Mouse (Mus musculus): ENCODE results near the gene Sema3b.
A peak's percentile ranks its signal among the peaks of the same experiment; 100 is the strongest.
"Not testable (repeated sequence)": the region's sequence is repeated elsewhere in the genome, so short reads cannot be mapped to it uniquely, and the experiment has no call there.

Sema3b gene

DNA sequence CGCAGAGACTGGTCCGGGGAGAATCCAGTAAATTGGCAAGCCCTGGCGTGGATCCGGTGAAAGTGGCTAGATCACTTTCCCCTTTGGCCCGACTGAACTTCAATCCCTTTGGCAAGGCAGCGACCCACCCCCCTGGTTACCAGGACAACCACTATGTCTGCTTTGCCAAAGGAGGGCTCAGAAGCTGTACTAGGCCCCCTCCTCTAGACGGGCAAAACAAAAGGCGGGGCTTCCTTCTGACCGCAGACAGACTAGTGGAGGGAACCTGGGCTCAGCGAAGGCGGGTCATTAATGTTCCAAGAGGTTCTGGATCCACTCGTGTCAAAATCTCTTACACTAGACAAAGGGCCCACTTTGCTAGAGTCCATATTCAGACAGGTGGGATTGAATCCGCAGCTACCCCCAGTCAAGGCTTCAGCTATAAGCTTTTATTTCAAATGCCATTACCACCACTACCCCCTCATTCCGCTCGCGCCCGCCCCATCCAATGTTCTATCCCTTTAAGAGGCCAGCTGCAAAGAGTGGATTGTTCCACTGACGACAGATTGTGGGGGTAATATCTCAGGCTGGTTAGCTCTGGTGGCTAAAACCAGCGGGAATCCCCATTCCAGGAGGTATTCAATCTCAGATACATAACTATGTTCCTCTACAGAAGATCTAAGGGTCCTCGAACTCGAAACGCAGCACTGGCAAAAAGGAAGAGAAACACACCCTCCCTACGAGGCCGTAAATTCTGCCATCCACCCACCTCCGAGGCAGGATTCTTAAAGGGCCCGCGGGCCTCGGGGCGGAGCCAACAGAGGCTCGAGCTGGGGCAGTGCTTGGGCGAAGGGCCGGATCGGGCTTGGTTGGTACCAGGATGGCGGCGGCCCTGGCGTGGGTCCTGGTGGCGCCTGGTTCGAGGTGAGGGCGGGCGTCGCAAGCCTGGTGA lies 40.4 kb downstream of the Sema3b start:
- peak; percentile 87 for DNase-seq (ENCODE audit: low spot score)

DNA sequence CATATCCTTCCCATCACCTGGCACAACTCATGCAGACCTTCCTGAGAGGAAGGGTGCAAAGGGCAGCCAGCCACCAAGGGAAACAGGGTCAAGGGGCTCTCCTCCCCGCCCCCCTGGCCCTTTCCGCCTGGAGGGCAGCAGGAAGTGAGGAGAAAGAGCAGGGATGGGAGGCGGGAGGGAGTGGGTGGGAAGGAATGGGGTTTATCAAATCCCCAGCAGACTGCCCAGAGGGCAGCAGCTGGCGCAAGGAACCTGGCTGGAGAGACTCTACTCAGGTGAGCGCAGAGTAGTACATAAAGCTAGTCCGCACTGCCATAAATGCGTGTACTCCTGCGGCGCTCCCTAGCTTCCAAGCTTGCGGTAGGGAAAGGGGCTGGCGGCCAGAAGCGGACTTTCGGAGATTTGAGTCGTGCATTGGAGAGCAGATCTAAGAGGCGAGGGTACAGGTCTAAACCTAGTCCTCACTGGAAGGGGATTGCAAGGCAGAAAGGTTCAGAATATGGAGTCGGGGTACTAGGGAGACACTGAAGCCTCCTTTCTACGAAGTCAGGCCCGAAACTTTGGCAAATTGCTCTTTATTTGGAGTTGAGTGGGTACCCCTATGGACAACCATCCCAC lies 41.2 kb downstream of the Sema3b start, which contains the start of gene Hyal2:
Hyal2 (plus strand) TSS at position 244 of the 618 bp plus-strand sequence.
- no peak for DNase-seq (ENCODE audit: low spot score)

DNA sequence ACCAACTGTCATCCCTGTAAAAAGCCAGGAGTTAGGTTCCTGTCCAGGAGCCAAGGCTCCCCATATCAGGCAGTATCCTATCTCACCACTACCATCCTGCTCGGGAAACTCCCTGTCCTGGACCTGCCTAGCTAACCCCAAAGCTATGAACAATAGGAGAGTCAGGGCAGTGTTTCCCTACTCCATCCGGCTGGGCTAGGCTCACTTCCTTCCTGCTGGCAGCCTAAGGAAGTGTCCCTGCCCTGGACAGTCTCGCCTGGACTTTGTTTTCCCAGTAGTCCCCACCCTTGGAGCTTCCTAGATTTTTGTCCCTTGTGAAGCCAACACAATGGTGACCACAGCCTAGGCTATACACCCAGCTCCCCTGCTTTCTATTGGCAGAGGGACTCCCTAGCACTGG lies 42.2 kb downstream of the Sema3b start:
- no peak for DNase-seq (ENCODE audit: low spot score)

DNA sequence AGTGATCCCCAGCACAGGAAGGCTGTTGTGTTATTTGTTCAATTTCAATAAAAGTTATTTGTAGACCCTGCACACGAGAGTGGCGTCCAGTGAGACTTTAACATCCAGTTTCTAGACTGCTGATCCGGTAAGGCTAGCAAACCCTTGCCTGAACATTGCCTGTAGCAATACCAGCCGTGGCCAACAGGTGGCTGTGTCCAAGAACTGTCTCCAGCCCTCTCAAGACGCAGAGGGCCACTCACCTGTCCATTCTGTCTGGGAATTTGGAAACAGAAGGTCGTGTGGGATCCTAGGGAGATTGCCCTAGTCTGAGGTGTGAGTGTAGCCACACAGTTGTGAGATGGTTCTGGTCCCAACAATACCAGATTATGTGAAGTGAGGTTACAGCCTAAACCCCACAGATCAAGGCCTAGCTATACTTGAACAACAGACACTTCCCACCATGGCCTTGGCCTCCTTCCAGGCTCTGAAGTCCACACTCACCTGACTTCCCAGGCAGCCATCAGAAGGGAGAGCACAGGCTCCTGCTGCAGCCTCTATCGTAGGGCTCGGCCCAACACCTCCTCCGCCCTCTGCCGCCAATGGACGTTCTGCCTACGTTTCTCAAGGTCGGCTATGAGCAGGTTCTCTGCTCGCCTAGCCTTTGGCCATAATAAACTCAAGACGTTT lies 42.9 kb downstream of the Sema3b start:
- peak; percentile 76 for DNase-seq (ENCODE audit: low spot score)

DNA sequence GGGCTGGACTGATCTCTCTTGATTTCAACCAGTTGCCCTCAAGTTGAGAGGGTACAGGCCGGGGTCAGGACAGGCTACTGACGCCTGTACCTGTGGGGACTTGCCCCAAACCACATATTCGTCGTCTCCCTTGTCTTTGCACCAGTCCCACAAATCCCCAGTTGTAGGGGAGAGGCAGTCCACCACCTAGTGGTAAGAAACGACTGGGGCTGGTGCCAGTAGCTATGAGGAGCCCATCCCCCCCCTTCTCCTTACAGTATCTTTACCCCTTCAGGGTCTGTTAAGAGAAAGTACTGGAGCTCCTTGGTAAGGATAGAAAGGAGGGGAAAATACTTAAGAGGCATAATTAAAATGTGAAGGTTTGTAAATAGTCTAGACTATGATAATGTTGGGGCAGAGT lies 43.5 kb downstream of the Sema3b start:
- DNase-seq (ENCODE audit: low spot score): not testable (repeated sequence)

DNA sequence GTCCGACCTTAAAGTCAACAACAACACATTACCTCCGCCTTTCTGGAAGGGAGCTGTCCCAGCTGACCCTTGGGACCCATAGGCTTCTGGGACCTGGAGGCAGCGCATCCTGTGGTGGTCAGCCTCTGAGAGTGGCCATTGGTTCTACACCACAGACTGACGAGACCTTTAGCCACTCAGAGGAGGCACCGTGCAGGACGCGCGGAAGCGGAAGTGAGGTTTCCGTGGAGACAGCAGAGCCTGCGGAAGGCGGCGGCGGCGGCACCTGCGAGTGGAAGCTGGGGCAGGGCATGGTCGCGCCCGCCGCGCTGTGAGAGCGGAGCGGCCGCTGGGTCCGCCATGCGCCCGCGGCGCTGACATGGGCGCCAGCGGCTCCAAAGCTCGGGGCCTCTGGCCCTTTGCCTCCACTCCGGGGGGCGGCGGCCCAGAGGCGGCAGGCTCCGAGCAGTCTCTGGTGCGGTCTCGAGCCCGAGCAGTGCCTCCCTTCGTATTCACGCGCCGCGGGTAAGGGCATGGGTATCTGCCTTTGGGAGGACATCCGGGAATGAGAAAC lies 45.9 kb downstream of the Sema3b start, which contains the start of gene Tusc2:
Tusc2 (plus strand) TSS at position 227 of the 553 bp plus-strand sequence.
- peak; percentile 96 for DNase-seq (ENCODE audit: low spot score)

DNA sequence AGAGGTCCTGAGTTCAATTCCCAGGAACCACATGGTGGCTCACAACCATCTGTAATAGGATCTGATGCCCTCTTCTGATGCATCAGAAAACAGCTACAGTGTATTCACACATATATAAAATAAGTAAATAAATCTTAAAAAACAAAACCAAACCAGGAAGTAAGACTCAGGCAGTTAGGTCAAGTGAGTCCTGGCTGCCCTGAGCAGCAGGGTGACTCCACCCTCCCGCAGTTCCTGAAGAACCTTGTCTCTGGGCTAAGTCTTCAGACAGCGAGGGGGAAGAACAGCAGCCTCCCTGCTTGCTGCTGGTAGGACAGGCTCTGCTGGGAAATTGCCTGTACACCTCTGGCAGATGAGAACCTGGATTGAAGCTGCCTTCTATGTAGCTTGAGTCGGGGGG lies 52.7 kb downstream of the Sema3b start:
- no peak for DNase-seq (ENCODE audit: low spot score)

DNA sequence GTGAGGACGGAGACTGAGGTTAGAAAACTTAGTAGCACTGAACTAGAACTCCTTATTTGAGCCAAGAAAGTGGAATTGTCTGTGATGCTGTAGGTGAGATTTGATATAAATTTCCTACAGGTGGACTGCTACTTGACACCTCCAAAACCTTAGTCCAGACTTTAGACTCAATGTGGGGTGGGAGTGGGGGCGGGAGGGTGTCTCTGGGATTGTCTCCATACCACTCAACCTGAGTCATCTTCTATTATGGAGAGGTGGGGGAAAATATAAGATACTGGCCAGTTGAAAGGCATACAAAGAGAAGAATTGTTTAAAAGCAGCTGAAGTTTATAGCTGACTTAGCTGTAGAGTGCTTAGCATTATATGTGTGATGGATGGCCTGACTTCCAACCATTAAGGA lies 53.3 kb downstream of the Sema3b start:
- no peak for DNase-seq (ENCODE audit: low spot score)

DNA sequence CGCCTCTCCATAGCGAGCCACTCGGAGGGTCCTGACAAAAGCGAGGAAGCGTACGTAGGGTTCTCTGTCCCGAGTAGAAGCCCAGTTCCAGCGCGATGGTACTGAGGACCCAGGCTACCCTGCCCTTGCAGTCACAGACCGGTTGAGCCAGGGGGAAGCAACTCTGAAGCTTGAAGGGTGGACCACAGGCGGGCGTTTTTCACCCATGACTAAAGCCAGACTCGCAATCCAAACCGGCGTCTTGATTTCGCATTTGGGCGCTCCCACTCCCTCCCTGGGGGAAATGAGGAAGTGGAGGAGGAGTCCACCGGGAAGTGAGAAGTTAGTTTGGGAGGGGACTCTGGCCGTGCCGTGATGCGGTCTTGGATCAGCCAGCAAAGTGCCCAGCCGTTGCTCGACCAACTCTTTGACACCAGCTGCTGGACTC lies 54.0 kb downstream of the Sema3b start:
- no peak for DNase-seq (ENCODE audit: low spot score)

DNA sequence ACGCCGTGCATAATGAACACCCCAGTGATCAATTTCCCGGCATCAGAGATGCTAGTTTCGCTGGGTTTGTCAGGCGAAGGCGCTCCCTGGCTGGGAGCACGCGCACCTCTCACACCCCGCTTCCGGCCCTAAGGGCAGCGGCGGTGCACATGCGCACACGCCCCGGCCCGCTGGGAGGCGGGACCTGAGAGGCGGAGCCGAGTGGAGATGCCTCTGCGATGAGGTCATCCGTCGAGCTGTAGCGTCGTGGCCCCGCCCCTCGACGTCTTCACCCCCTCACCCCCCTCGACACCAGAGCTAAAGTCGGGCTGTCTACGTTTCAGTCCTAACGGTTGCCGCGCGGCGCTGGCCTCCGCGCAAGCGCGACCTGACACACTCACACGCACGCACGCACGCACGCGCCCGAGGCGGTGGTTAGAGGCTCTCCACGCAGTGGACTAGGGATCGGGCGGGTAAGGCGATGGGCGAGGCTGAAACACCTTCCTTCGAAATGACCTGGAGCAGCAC lies 54.7 kb downstream of the Sema3b start:
- peak; percentile 95 for DNase-seq (ENCODE audit: low spot score)

DNA sequence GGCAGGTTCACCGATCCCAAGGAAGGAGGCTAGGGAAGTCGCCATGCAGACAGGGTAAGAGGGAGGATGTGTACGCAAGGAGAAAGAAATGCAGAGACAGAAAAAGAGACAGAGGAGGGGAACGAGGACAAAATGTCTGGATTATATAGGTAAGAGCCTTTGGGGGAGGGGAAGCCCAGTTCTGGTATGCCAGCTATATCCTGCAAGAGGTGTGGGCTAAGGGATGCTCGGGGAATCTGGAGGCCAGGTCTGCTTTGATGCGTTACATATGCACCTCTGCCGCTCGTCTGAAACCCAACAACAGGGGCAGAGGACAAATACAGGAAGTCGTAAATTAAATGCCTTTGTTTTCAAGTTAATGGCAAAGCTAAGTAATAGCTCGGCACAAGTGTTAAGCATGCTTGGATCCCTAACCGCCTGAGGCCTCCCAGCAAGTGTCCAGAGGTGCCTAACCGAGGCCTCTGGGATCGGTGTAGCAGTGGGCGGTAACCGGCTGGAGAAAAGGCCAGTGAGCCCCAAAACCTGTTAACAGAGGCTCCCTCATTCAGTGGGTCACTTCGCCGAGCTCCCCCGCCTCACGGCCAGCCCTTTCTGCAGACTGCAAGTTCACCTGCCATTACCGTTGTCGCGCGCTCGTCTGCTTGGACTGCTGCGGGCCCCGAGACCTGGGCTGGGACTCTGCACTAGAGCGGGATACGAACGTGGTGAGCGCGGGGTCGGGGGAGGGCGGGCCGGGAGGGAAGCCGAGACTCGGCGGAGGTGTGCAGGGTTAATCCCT lies 55.3 kb downstream of the Sema3b start:
- no peak for DNase-seq (ENCODE audit: low spot score)

DNA sequence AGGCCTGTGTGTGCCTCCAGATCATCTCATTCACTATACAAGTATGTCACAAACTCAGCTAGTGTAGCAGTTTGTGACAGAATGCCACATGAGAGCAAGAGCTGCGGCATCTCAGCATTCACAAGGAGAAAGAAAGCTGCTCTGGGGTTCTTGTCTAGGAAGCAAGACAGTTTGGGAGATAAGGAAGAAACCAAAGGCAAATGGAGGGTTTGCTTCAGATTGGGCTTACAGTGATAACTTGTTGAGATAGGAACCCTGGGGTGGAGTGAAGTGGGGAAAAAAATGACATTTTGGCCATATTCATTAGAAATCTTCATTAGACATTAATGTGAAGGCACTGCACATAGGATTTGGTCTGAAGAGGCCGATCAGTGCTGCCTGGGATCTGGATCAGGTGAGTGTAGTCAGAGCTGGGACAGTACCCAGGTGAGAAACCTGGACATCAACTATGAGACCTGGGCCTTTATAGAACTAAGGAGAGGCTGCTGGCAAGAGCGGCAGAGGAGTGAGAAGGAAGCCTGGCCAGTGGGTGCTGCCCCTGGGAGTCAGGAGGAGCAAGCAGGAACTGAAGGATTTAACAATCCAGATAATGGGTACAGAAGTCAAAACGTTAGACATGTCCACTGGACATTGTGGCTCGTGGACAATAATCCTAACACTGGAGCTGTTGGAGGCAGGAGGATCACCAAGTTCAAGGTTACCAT lies 56.2 kb downstream of the Sema3b start:
- DNase-seq (ENCODE audit: low spot score): no peak

DNA sequence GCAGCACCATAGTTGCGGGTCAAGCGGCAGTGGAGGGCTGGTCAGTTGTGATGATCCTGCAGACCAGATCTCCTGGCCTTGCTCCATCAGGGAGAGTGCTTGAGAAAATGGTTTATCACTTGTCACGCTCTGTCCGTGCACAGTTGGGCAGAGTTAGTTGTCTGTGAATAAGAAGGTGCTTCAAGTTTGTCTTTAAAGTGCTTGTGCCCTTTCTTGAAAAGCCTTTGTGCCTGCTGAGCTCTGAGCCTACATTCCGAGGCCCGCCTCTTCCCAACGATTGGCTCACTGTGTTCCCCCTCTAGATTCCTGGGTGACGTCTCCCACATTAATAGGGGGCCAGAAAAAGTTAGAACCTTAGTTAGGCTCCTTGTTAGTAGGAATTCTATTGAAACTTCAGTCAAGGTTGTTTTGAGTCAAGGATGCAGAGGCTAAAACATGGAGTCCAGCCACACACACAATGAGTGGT lies 57.1 kb downstream of the Sema3b start:
- DNase-seq (ENCODE audit: low spot score): no peak

DNA sequence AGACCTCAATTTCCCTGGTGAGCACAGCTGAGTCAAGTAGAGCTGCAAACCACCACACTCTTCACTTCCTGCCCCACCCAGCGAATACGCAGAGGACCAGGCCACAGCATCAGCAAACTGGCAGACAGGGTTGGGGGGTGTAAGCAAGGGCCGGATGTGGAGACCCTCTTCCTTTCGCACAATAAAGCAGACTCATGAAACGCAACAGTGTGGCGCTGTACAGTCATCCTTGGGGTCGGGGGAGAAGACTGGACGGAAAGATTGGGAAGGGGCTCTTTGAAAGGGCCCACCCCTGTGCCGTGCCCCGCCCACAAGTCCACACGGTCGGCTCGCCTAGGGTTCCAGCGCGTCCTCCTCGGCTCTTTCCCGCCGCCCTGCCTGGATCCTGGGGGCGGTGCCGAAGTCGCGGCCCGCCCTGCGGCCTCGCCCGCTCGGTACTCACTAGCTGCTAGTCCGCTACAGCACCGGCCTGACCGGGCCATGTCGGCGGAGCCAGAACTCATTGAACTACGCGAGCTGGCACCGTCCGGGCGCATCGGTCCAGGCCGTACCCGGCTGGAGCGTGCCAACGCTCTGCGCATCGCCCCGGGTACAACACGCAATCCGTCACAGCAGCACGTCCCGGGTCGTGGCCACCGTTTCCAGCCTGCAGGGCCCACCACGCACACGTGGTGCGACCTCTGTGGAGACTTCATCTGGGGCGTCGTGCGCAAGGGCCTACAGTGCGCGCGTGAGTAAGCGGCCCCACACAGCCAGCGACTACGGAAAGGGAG lies 57.7 kb downstream of the Sema3b start, which contains the start of gene Rassf1:
Rassf1 (plus strand) TSS at position 439 of the 773 bp plus-strand sequence.
- no peak for DNase-seq (ENCODE audit: low spot score)

DNA sequence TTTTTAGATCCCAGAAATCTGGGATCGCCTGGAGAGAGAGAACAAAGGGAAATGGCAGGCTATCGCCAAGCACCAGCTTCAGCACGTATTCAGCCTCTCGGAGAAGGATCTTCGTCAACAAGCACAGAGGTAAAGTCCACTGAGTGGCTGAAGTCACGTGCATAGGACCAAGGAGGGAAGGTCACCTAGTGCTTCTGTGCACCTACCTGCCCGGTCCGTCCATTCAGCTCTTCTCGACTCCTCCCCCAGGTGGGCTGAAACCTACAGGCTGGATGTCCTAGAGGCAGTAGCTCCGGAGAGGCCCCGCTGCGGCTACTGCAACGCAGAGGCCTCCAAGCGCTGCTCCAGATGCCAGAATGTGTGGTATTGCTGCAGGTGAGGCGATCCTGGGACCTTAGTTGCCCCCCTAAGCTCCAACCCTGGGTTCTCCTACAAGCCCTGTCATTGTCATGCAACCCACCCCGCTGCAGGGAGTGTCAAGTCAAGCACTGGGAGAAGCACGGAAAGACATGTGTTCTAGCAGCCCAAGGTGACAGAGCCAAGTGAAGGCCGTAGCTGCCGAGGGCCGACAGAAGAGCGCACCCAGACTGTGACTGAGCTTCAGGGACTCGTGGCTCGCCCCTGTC lies 58.4 kb downstream of the Sema3b start:
- no peak for DNase-seq (ENCODE audit: low spot score)

DNA sequence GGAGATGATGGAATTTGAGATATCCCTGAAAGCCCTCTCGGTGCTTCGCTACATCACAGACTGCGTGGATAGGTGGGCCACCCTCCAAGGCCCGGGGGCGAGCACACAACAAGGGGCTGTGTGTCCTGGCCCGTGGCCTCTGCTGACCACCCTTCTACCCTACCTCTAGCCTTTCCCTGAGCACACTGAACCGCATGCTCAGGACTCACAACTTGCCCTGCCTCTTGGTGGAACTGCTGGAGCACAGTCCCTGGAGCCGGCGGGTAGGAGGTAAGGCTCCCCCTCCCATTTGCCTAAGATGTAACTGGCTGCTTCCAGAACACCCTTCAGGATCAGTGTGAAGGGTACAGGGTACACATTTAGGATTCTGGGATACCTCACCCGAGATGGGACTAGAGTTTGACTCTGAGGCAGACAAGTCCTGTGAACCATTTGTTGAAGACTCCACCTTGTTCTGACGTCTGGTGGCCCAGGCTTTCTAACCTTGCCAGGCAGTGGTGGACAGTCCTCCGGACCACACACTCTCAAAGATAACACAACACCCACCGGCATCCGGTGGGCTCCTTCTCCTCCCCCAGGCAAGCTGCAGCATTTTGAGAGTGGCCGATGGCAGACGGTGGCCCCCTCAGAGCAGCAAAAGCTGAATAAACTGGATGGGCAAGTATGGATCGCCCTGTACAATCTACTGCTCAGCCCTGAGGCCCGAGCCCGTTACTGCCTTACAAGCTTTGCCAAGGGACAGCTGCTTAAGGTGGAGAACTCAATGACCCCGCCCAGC lies 59.5 kb downstream of the Sema3b start:
- DNase-seq (ENCODE audit: low spot score): no peak

DNA sequence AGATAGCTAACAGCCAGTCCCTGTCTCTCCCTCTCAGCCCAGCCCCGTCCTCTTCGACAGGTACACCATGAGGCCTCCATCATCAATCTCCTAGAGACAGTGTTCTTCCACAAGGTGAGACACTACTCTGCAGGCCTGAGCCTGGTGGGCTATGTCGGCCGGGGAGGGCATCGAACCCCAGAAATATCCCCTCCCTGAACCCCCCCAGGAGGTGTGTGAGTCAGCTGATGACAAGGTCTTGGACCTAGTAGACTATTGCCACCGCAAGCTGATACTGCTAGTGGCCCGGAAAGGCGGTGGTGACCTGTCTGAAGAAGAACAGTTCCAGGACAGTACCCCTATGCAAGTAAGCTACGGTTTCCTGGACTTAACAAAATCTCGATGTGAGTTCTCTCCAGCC lies 60.2 kb downstream of the Sema3b start:
- no peak for DNase-seq (ENCODE audit: low spot score)

DNA sequence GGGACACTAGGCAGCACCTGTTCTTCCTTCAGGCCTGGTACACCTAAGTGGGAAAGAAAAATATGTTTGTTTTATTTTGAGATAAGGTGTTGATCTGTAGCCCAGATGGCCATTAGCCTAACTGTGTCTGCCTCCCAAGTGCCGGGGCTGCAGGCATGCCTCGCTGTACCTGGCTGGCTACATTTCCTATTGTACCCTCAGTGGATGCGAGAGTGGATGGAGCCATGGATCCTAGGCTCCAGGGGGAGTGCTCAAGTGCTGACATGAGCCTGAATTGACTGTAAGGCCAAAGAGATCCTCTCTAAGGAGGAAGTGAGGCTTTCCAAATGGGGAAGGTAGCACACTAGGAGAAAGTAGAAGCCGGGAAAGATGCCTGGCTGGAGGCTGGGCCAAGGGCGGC lies 61.1 kb downstream of the Sema3b start:
- no peak for DNase-seq (ENCODE audit: low spot score)

Measured in layer of hippocampus, adult 11-12 months (tissue).